Mouse (Mus musculus): ENCODE measurements around the gene Ssbp4.

GRCm38 (mm10) chr8:70632346-70632892 is 23.7 kb upstream of the Ssbp4 start, which contains the start of gene Gdf15:
- no peak for TF ChIP-seq CTCF (IDR thresholded peaks at IDR 0.05; ENCODE audit: borderline replicate concordance, insufficient read depth, low read length)
- TF ChIP-seq POLR2A (IDR thresholded peaks at IDR 0.05; ENCODE audit: low read depth, low read length), result no peak
